In genomic region chr12:110795035-110795434, GRCm38 (mm10) we compare ENCODE assay signal across 15 mouse cellular contexts. TPM values are rescaled to one million over a fixed set of nuclear protein-coding genes. Genes with fewer than 3 reads are reported as not detected.
DNase-seq lines count a peak whose midpoint lies in the region; ATAC-seq and TF ChIP-seq lines count a peak whose summit lies in the region.
"Had no signal": no experiment of that assay in that cellular context is flagged by ENCODE, and none has a peak within 500 bp of the region (broad histone marks: within the 10 kb centered on the region; RNA-seq: fewer than 3 reads in every experiment).

No protein-coding gene starts in this region.

- H3K4me1 ChIP-seq in heart, adult 2 months (ENCODE audit: control insufficient read depth, insufficient read depth, low read length), result peaks cover 6% of the 10 kb centered on the region
- H3K4me1 ChIP-seq in lung, embryonic 16.5 days (replicated peaks; ENCODE audit: control insufficient read depth, insufficient read depth, low read length), result no peaks in the 10 kb centered on the region

- intact Hi-C loops in heart, adult 2 months (cut with DNase I), result no loop called here

- 70% methylated on average over 6 of the region's 6 CpGs for WGBS in heart, adult 2 months
- 88% methylated on average over 6 of the region's 6 CpGs for WGBS in lung, embryonic 16.5 days

- no peaks in the 10 kb centered on the region for H3K27me3 ChIP-seq in heart, adult 2 months (ENCODE audit: control insufficient read depth, insufficient read depth, low read length)
- H3K27me3 ChIP-seq in lung, embryonic 16.5 days (ENCODE audit: control insufficient read depth, insufficient read depth, low read depth, low read length), result no peaks in the 10 kb centered on the region
- no peaks in the 10 kb centered on the region for H3K27me3 ChIP-seq in splenic B cell, adult 2 months (ENCODE audit: control insufficient read depth, insufficient read depth, low read length, poor library complexity, severe bottlenecking)
- H3K27me3 ChIP-seq: hindbrain, embryonic 13.5 days had no signal

- ATAC-seq in CD4-positive, CD25-positive, alpha-beta regulatory T cell, adult 4 months, result no peak
- ATAC-seq in lung, embryonic 16.5 days (ENCODE audit: low read depth), result peak; percentile 17; the same call in 1 of the 2 replicates
- ATAC-seq: forebrain, embryonic 16.5 days had no signal

- H3K9me3 ChIP-seq in lung, embryonic 16.5 days (ENCODE audit: control insufficient read depth, low read length), result no peaks in the 10 kb centered on the region
- H3K9me3 ChIP-seq: hindbrain, embryonic 13.5 days had no signal

- H3K79me2 ChIP-seq in heart, adult 2 months (replicated peaks; ENCODE audit: control insufficient read depth, insufficient read depth, low read length), result peaks cover 2% of the 10 kb centered on the region

- H3K4me3 ChIP-seq in heart, adult 2 months, result no peak overlapping the region
- H3K4me3 ChIP-seq in lung, embryonic 16.5 days (ENCODE audit: low read length), result no peak overlapping the region
- H3K4me3 ChIP-seq: hindbrain, embryonic 13.5 days; myocyte had no signal

- H3K27ac ChIP-seq in heart, adult 2 months, result no peak overlapping the region
- H3K27ac ChIP-seq in lung, embryonic 16.5 days (ENCODE audit: low read length), result no peak overlapping the region
- H3K27ac ChIP-seq: hindbrain, embryonic 13.5 days had no signal

- peak; percentile 33 for DNase-seq in CD4-positive, CD25-positive, alpha-beta regulatory T cell, adult 2 months (ENCODE audit: low read depth, low spot score)
- peak; percentile 17 for DNase-seq in heart, postnatal 4 days
- DNase-seq in heart, adult 2 months, result no peak
- no peak for DNase-seq in lung, postnatal 4 days
- DNase-seq in splenic B cell, adult 2 months (ENCODE audit: low read depth, low spot score), result peak; percentile 52
- no peak for DNase-seq in urinary bladder, postnatal 14 days (ENCODE audit: low spot score)
- DNase-seq: cerebellum, adult 2 months; lung, adult 18-20 months; midbrain, embryonic 14.5 days had no signal

- H3K36me3 ChIP-seq in heart, adult 2 months (ENCODE audit: control insufficient read depth, insufficient read depth, low read length), result no peaks in the 10 kb centered on the region
- H3K36me3 ChIP-seq in lung, embryonic 16.5 days (ENCODE audit: control insufficient read depth, insufficient read depth, low read length), result 0 out of 2 replicates have a peak, but pooled peaks cover 2% of the 10 kb centered on the region
- peaks cover 6% of the 10 kb centered on the region; the same call in 1 of the 2 replicates for H3K36me3 ChIP-seq in splenic B cell, adult 2 months (ENCODE audit: control insufficient read depth, insufficient read depth, low read length, poor library complexity, severe bottlenecking)

- no peak for TF ChIP-seq EP300 in heart, adult 2 months (IDR thresholded peaks at IDR 0.05; ENCODE audit: insufficient read depth, low read depth, low read length)

- no peak for TF ChIP-seq CTCF in heart, adult 2 months (IDR thresholded peaks at IDR 0.05)

- no peak overlapping the region for H3K9ac ChIP-seq in heart, adult 2 months (ENCODE audit: low read depth, low read length)
- no peak overlapping the region for H3K9ac ChIP-seq in lung, embryonic 16.5 days (ENCODE audit: low read length)
- H3K9ac ChIP-seq: hindbrain, embryonic 13.5 days had no signal

- H3K4me2 ChIP-seq in lung, embryonic 16.5 days (ENCODE audit: low read depth, low read length), result no peak overlapping the region
- H3K4me2 ChIP-seq: hindbrain, embryonic 13.5 days had no signal

- no peak for TF ChIP-seq POLR2A in heart, adult 2 months (IDR thresholded peaks at IDR 0.05; ENCODE audit: insufficient read depth, low read depth, low read length)

RNA-seq across cellular contexts. Expression of gene Mok, which starts 45.7 kb away (rescaled TPM):
- under 1 TPM; 0.24 to 0.63 TPM for polyA plus RNA-seq in CD4-positive, CD25-positive, alpha-beta regulatory T cell, adult 4 months (2017; shearing (Covaris generic))
- 1 to 10 TPM; 1.3 to 1.6 TPM for total RNA-seq in heart, postnatal 4 days (2021)
- under 1 TPM; 0.36 to 0.86 TPM for total RNA-seq in heart, adult 2 months (2021)
- polyA plus RNA-seq in heart, adult 2 months (2012; rRNA removed), result 0.82 and 1.1 TPM in 2 replicates
- 7.9 and 9.8 TPM in 2 replicates for polyA plus RNA-seq in lung, embryonic 16.5 days (2015; fragmentation: Nextera tagmentation; extraction: Ambion mirVana)
- polyA plus RNA-seq: liver, adult 2 months had no signal

RNA-seq across cellular contexts. Expression of gene Zfp839, which starts 55.0 kb away (rescaled TPM):
- polyA plus RNA-seq in CD4-positive, CD25-positive, alpha-beta regulatory T cell, adult 4 months (2017; shearing (Covaris generic)), result 1 to 10 TPM; 2.4 to 2.8 TPM
- 1 to 10 TPM; 6.7 to 6.9 TPM for total RNA-seq in heart, postnatal 4 days (2021)
- 10 to 100 TPM in 1 of 2 experiments, 1 to 10 TPM in 1; 9.1 to 10.3 TPM for total RNA-seq in heart, adult 2 months (2021)
- polyA plus RNA-seq in heart, adult 2 months (2012; rRNA removed), result 4.8 and 8.2 TPM in 2 replicates
- 5.8 and 5.9 TPM in 2 replicates for polyA plus RNA-seq in lung, embryonic 16.5 days (2015; fragmentation: Nextera tagmentation; extraction: Ambion mirVana)

RNA-seq across cellular contexts. Expression of gene Wdr20, which starts 57.3 kb away (rescaled TPM):
- 10 to 100 TPM; 30.2 to 34.0 TPM for polyA plus RNA-seq in CD4-positive, CD25-positive, alpha-beta regulatory T cell, adult 4 months (2017; shearing (Covaris generic))
- 10 to 100 TPM; 33.7 to 35.2 TPM for total RNA-seq in heart, postnatal 4 days (2021)
- 10 to 100 TPM; 28.6 to 30.9 TPM for total RNA-seq in heart, adult 2 months (2021)
- polyA plus RNA-seq in heart, adult 2 months (2012; rRNA removed), result 14.5 and 20.1 TPM in 2 replicates
- 22.8 and 25.3 TPM in 2 replicates for polyA plus RNA-seq in lung, embryonic 16.5 days (2015; fragmentation: Nextera tagmentation; extraction: Ambion mirVana)

Comparison
In these comparisons a context has a peak if more than half of its experiments do, and no peak if none do; other contexts are left out.
1. DNase-seq: peak in CD4-positive, CD25-positive, alpha-beta regulatory T cell, adult 2 months (single experiment), heart, postnatal 4 days (single experiment) and splenic B cell, adult 2 months (single experiment); none in heart, adult 2 months (0 of 2), lung, postnatal 4 days (0 of 2) and urinary bladder, postnatal 14 days (single experiment).